Comparison of ENCODE assay signal across 12 mouse cellular contexts in genomic region chr1:119482891-119483290, GRCm38 (mm10). TPM values are rescaled to one million over a fixed set of nuclear protein-coding genes. Genes with fewer than 3 reads are reported as not detected.
DNase-seq lines count a peak whose midpoint lies in the region; ATAC-seq and TF ChIP-seq lines count a peak whose summit lies in the region.
"Had no signal": no experiment of that assay in that cellular context is flagged by ENCODE, and none has a peak within 500 bp of the region (broad histone marks: within the 10 kb centered on the region; RNA-seq: fewer than 3 reads in every experiment).

No protein-coding gene starts in this region.

- TF ChIP-seq CTCF in kidney, postnatal 0 days (IDR thresholded peaks at IDR 0.05; ENCODE audit: low read depth), result peak; percentile 50
- peak; percentile 7; the same call in 1 of the 2 replicates for TF ChIP-seq CTCF in testis, adult 2 months (IDR thresholded peaks at IDR 0.05; ENCODE audit: control insufficient read depth, insufficient read depth, insufficient replicate concordance, low read depth, low read length)

- no peaks in the 10 kb centered on the region for H3K9me3 ChIP-seq in kidney, postnatal 0 days (replicated peaks; ENCODE audit: low read length)
- H3K9me3 ChIP-seq in kidney, embryonic 14.5 days (ENCODE audit: control insufficient read depth, low read length), result no peaks in the 10 kb centered on the region
- H3K9me3 ChIP-seq: neural tube, embryonic 12.5 days had no signal

- no peaks in the 10 kb centered on the region; the same call in 1 of the 2 replicates for H3K4me1 ChIP-seq in kidney, postnatal 0 days (replicated peaks; ENCODE audit: insufficient read depth, low read length)
- peaks cover 7% of the 10 kb centered on the region; the same call in 1 of the 2 replicates for H3K4me1 ChIP-seq in kidney, embryonic 14.5 days (ENCODE audit: control insufficient read depth, insufficient read depth, low read length)
- H3K4me1 ChIP-seq in testis, adult 2 months (ENCODE audit: control insufficient read depth, insufficient read depth, low read length), result no peaks in the 10 kb centered on the region; the same call in 1 of the 2 replicates

- H3K27me3 ChIP-seq in kidney, postnatal 0 days (ENCODE audit: insufficient read depth, low read length), result no peaks in the 10 kb centered on the region
- no peaks in the 10 kb centered on the region for H3K27me3 ChIP-seq in kidney, embryonic 14.5 days (ENCODE audit: control insufficient read depth, insufficient read depth, low read length)
- H3K27me3 ChIP-seq in testis, adult 2 months (ENCODE audit: control insufficient read depth, insufficient read depth, low read length), result no peaks in the 10 kb centered on the region
- H3K27me3 ChIP-seq: neural tube, embryonic 12.5 days had no signal

- WGBS in kidney, postnatal 0 days, result 69% methylated on average over 3 of the region's 3 CpGs
- 67% methylated on average over 3 of the region's 3 CpGs for WGBS in kidney, embryonic 14.5 days

- TF ChIP-seq POLR2A in testis, adult 2 months (IDR thresholded peaks at IDR 0.05; ENCODE audit: control insufficient read depth, low read depth, low read length), result no peak

- H3K36me3 ChIP-seq in kidney, postnatal 0 days (ENCODE audit: insufficient read depth, low read length), result 0 out of 2 replicates have a peak, but pooled peaks cover 1% of the 10 kb centered on the region
- H3K36me3 ChIP-seq in kidney, embryonic 14.5 days (ENCODE audit: control insufficient read depth, insufficient read depth, low read length), result no peaks in the 10 kb centered on the region; the same call in 1 of the 2 replicates
- no peaks in the 10 kb centered on the region for H3K36me3 ChIP-seq in testis, adult 2 months (ENCODE audit: control insufficient read depth, insufficient read depth, low read length)
- H3K36me3 ChIP-seq: neural tube, embryonic 12.5 days had no signal

- no peak for DNase-seq in kidney, postnatal 0 days (ENCODE audit: low spot score)
- DNase-seq in testis, postnatal 14 days (ENCODE audit: low spot score), result no peak
- peak; percentile 44 for DNase-seq in adipocyte (ENCODE audit: low spot score)
- DNase-seq: embryo, embryonic 11 days; heart, postnatal 4 days; kidney, postnatal 10 days had no signal

- no peak overlapping the region for H3K27ac ChIP-seq in kidney, postnatal 0 days
- H3K27ac ChIP-seq in kidney, embryonic 14.5 days (ENCODE audit: low read depth, low read length), result no peak overlapping the region
- H3K27ac ChIP-seq in testis, adult 2 months (ENCODE audit: control insufficient read depth, insufficient read depth, low read depth, low read length), result no peak overlapping the region
- H3K27ac ChIP-seq: macrophage; neural tube, embryonic 12.5 days had no signal

- H3K9ac ChIP-seq in kidney, postnatal 0 days (ENCODE audit: low read depth, low read length), result no peak overlapping the region
- H3K9ac ChIP-seq in kidney, embryonic 14.5 days (ENCODE audit: low read depth, low read length), result no peak overlapping the region

- no peak overlapping the region for H3K4me2 ChIP-seq in kidney, postnatal 0 days (ENCODE audit: low read length)
- no peak overlapping the region for H3K4me2 ChIP-seq in kidney, embryonic 14.5 days (replicated peaks; ENCODE audit: low read depth, low read length)
- H3K4me2 ChIP-seq: neural tube, embryonic 12.5 days had no signal

- ATAC-seq in kidney, postnatal 0 days (replicated peaks; ENCODE audit: low FRiP score, low read depth), result no peak
- ATAC-seq in kidney, embryonic 14.5 days (ENCODE audit: low FRiP score, low TSS enrichment), result no peak
- ATAC-seq in inflammation-experienced regulatory T-cells, adult 6 months, result no peak
- ATAC-seq in erythroid progenitor cell, adult 5-6 weeks (replicated peaks; ENCODE audit: low FRiP score, poor library complexity, severe bottlenecking), result no peak

- H3K4me3 ChIP-seq in kidney, postnatal 0 days (replicated peaks; ENCODE audit: low read depth, low read length), result no peak overlapping the region
- H3K4me3 ChIP-seq in kidney, embryonic 14.5 days (ENCODE audit: low read length), result no peak overlapping the region
- H3K4me3 ChIP-seq in testis, adult 2 months (ENCODE audit: control insufficient read depth, low read depth, low read length), result no peak overlapping the region
- H3K4me3 ChIP-seq: neural tube, embryonic 12.5 days had no signal

RNA-seq across cellular contexts. Expression of gene Ralb, which starts 21.7 kb away (rescaled TPM):
- polyA plus RNA-seq in kidney, postnatal 0 days (2015; fragmentation: Nextera tagmentation; extraction: Ambion mirVana), result 129 and 141 TPM in 2 replicates
- polyA plus RNA-seq in kidney, embryonic 14.5 days (2014; fragmentation: Nextera tagmentation; extraction: Ambion mirVana), result 84.7 and 123 TPM in 2 replicates
- polyA plus RNA-seq in testis, adult 2 months (2012; rRNA removed), result 13.8 and 16.0 TPM in 2 replicates
- polyA plus RNA-seq in inflammation-experienced regulatory T-cells, adult 6 months (2017; shearing (Covaris generic)), result 10 to 100 TPM; 10.0 to 16.8 (median 10.8) TPM
- total RNA-seq in erythroid progenitor cell, adult 5-6 weeks (2015; ENCODE audit: low replicate concordance), result 4.3 and 10.1 TPM in 2 replicates
- total RNA-seq in erythroid progenitor cell, adult 5-6 weeks (2017; ENCODE audit: low replicate concordance), result 2.2 and 7.1 TPM in 2 replicates

RNA-seq across cellular contexts. Expression of gene Tmem185b, which starts 43.1 kb away (rescaled TPM):
- 30.6 and 34.6 TPM in 2 replicates for polyA plus RNA-seq in kidney, postnatal 0 days (2015; fragmentation: Nextera tagmentation; extraction: Ambion mirVana)
- 23.8 and 28.4 TPM in 2 replicates for polyA plus RNA-seq in kidney, embryonic 14.5 days (2014; fragmentation: Nextera tagmentation; extraction: Ambion mirVana)
- polyA plus RNA-seq in testis, adult 2 months (2012; rRNA removed), result 11.6 and 13.9 TPM in 2 replicates
- 10 to 100 TPM; 15.6 to 20.2 (median 20.0) TPM for polyA plus RNA-seq in inflammation-experienced regulatory T-cells, adult 6 months (2017; shearing (Covaris generic))
- 3.6 and 11.3 TPM in 2 replicates for total RNA-seq in erythroid progenitor cell, adult 5-6 weeks (2015; ENCODE audit: low replicate concordance)
- total RNA-seq in erythroid progenitor cell, adult 5-6 weeks (2017; ENCODE audit: low replicate concordance), result 0.77 and 2.7 TPM in 2 replicates
